Mouse (Mus musculus) forebrain, embryonic 16.5 days (tissue): Measurements from ENCODE around the gene Glt28d2. TPM values are rescaled to one million over a fixed set of nuclear protein-coding genes. Genes with fewer than 3 reads are reported as not detected.
A peak's percentile ranks its signal among the peaks of the same experiment; 100 is the strongest.

Experiments
- ATAC-seq: fragments of 200-750 bp; cut with Nextera tagmentation; 2 replicates; pipeline ENCODE4 v1.8.0; 2017; ENCODE audit warnings: mild to moderate bottlenecking, moderate library complexity
- H3K27ac ChIP-seq: fragments of 300-500 bp; sonication (generic); 2 replicates; pipeline ENCODE4 v1.5.1; 2014; ENCODE audit warnings: low read length, control low read depth
- H3K27me3 ChIP-seq: fragments of 300-500 bp; sonication (generic); replicated peaks from 2 replicates; pipeline ENCODE4 v1.6.1; 2014; ENCODE audit warnings: low read length; ENCODE audit not compliant: control insufficient read depth, insufficient read depth
- H3K36me3 ChIP-seq: fragments of 300-500 bp; sonication (generic); 2 replicates; pipeline ENCODE4 v1.6.1; 2014; ENCODE audit not compliant: control insufficient read depth, insufficient read depth
- H3K4me1 ChIP-seq: fragments of 300-500 bp; sonication (generic); replicated peaks from 2 replicates; pipeline ENCODE4 v1.6.1; 2014; ENCODE audit warnings: low read length; ENCODE audit not compliant: control insufficient read depth, insufficient read depth
- H3K4me2 ChIP-seq: fragments of 300-500 bp; sonication (generic); 2 replicates; pipeline ENCODE4 v1.6.1; 2014; ENCODE audit warnings: mild to moderate bottlenecking, low read length, control low read depth
- H3K4me3 ChIP-seq: fragments of 300-500 bp; sonication (generic); replicated peaks from 2 replicates; pipeline ENCODE4 v1.5.1; 2014; ENCODE audit warnings: mild to moderate bottlenecking, low read length, control low read depth
- H3K9ac ChIP-seq: fragments of 300-500 bp; sonication (generic); replicated peaks from 2 replicates; pipeline ENCODE4 v1.6.1; 2014; ENCODE audit warnings: low read depth, low read length, control low read depth
- H3K9me3 ChIP-seq: fragments of 300-500 bp; sonication (generic); 2 replicates; pipeline ENCODE4 v1.6.1; 2016; ENCODE audit warnings: low read length; ENCODE audit not compliant: control insufficient read depth
- WGBS: fragments of 180-500 bp; shearing (Covaris S2); extraction: QIAGEN DNeasy Blood & Tissue Kit; methylation state at CpG from one replicate; pipeline ENCODE4 v1.1.7; 2014; 5-methylcytosine and 5-hydroxymethylcytosine counted together
- polyA plus RNA-seq: library from polyadenylated mRNA; unstranded; fragments of >200 nt; fragmentation: Nextera tagmentation; extraction: Ambion mirVana; gene quantifications from 2 replicates; pipeline ENCODE4 v1.2.1, GENCODE M21; 2015

The Glt28d2 gene
- polyA plus RNA-seq, 1 experiment from 2014 or later = 1.3 TPM

DNA sequence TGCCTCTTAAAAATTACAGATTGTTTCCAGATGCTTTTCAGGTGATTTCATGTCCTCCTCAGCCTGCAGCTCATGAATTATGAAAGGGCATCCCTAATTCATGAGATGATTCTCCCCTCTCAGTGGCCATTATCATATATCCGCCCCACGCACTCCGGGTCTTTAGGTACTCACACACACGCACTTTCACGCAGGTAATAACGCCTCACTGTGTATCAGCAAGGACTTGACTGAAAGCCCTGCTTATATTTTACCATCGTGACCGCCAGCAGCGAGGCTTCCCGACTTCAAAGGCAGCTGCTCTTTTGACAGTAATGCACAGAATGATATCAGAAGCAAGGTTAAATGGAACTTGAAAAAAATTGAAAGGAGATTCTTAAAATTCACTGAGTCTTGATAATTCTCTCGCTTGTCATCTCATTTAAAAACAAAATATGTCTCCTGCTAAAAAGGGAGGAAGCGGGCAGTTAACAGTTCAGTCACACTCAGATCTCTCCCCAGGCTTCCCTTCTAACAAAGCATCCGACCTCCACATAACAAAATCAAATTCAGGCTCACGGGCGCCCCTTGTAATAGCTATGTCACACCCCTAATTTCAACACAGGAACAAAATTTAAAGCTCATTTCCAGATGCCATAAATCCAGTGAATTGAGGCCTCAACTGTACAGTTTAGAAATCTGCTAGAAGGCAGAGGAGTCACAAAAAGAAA lies 66.3 kb downstream of the Glt28d2 start:
- no peak for ATAC-seq
- H3K4me2 ChIP-seq = no peak overlapping the region
- H3K27me3 ChIP-seq = no peaks in the 10 kb centered on the region
- H3K4me3 ChIP-seq = no peak overlapping the region
- H3K36me3 ChIP-seq = no peaks in the 10 kb centered on the region
- H3K4me1 ChIP-seq = peaks cover 3% of the 10 kb centered on the region; the same call in 1 of the 2 replicates
- 65% methylated on average over 15 of the region's 15 CpGs for WGBS
- H3K27ac ChIP-seq = peak overlapping the region; percentile 65
- H3K9me3 ChIP-seq = no peaks in the 10 kb centered on the region
- H3K9ac ChIP-seq = no peak overlapping the region

Other genes with a start within 250 kb of the Glt28d2 start
- gene Fam160a1, start 70.2 kb downstream of the Glt28d2 start, polyA plus RNA-seq = 1.4 and 1.7 TPM in 2 replicates
- gene Gm37240, start within 50 bp of the Glt28d2 start, polyA plus RNA-seq = 1.6 and 3.3 TPM in 2 replicates
- gene Sh3d19, start 83.6 kb upstream of the Glt28d2 start, polyA plus RNA-seq = 8.7 and 9.7 TPM in 2 replicates
- gene Prss48, start 115.0 kb upstream of the Glt28d2 start, polyA plus RNA-seq = not detected in 2 replicates